8 mouse cellular contexts compared by ENCODE assay signal in genomic region chr4:118178952-118179466, GRCm38 (mm10). TPM values are rescaled to one million over a fixed set of nuclear protein-coding genes. Genes with fewer than 3 reads are reported as not detected.
A peak's percentile ranks its signal among the peaks of the same experiment; 100 is the strongest.
DNase-seq lines count a peak whose midpoint lies in the region; ATAC-seq lines count a peak whose summit lies in the region.

No protein-coding gene starts in this region.

- peak overlapping the region; percentile 75 for H3K9ac ChIP-seq in embryonic facial prominence, embryonic 11.5 days (replicated peaks; ENCODE audit: low read length)
- peak overlapping the region; percentile 65 for H3K9ac ChIP-seq in neural tube, embryonic 14.5 days (replicated peaks; ENCODE audit: low read depth, low read length)

- H3K4me2 ChIP-seq in embryonic facial prominence, embryonic 11.5 days (ENCODE audit: low read depth, low read length) = peak overlapping the region; percentile 40
- peak overlapping the region; percentile 73 for H3K4me2 ChIP-seq in neural tube, embryonic 14.5 days (ENCODE audit: low read depth, low read length)

- ATAC-seq in embryonic facial prominence, embryonic 11.5 days (replicated peaks; ENCODE audit: insufficient number of reproducible peaks, low FRiP score, low TSS enrichment, low read depth) = no peak
- ATAC-seq in neural tube, embryonic 14.5 days (ENCODE audit: low read depth) = no peak

- 2% methylated on average over 12 of the region's 12 CpGs for WGBS in embryonic facial prominence, embryonic 11.5 days
- 2% methylated on average over 12 of the region's 12 CpGs for WGBS in limb, embryonic 10.5 days
- WGBS in neural tube, embryonic 14.5 days = under 1% methylated on average over 12 of the region's 12 CpGs

- H3K27ac ChIP-seq in embryonic facial prominence, embryonic 11.5 days (replicated peaks; ENCODE audit: low read depth, low read length) = peak overlapping the region; percentile 90; the same call in 1 of the 2 replicates
- H3K27ac ChIP-seq in limb, embryonic 10.5 days = peak overlapping the region; percentile 95
- peak overlapping the region; percentile 87 for H3K27ac ChIP-seq in neural tube, embryonic 14.5 days (ENCODE audit: low read depth, low read length)

- H3K4me3 ChIP-seq in embryonic facial prominence, embryonic 11.5 days (ENCODE audit: low read depth, low read length) = peak overlapping the region; percentile 76
- H3K4me3 ChIP-seq in limb, embryonic 10.5 days = peak overlapping the region; percentile 89
- peak overlapping the region; percentile 61 for H3K4me3 ChIP-seq in neural tube, embryonic 14.5 days (ENCODE audit: low read depth, low read length)

- peaks cover 24% of the 10 kb centered on the region for H3K36me3 ChIP-seq in embryonic facial prominence, embryonic 11.5 days (replicated peaks; ENCODE audit: control insufficient read depth, insufficient read depth, low read depth, low read length)
- peaks cover 37% of the 10 kb centered on the region for H3K36me3 ChIP-seq in limb, embryonic 10.5 days
- peaks cover 30% of the 10 kb centered on the region for H3K36me3 ChIP-seq in neural tube, embryonic 14.5 days (ENCODE audit: control insufficient read depth, insufficient read depth, low read length)

- intact Hi-C loops in left cerebral cortex, postnatal 10 days (cut with DNase I) = loop anchor here (5.0 kb wide), 1 partner anchor 42 kb away; no protein-coding TSS in a partner anchor

- H3K9me3 ChIP-seq in embryonic facial prominence, embryonic 11.5 days (replicated peaks; ENCODE audit: control insufficient read depth, low read length) = no peaks in the 10 kb centered on the region
- no peaks in the 10 kb centered on the region for H3K9me3 ChIP-seq in limb, embryonic 10.5 days (replicated peaks)
- no peaks in the 10 kb centered on the region for H3K9me3 ChIP-seq in neural tube, embryonic 14.5 days (ENCODE audit: control insufficient read depth, low read length)

- H3K27me3 ChIP-seq in embryonic facial prominence, embryonic 11.5 days (ENCODE audit: control insufficient read depth, insufficient read depth, low read length) = no peaks in the 10 kb centered on the region
- no peaks in the 10 kb centered on the region for H3K27me3 ChIP-seq in limb, embryonic 10.5 days (ENCODE audit: low read depth, poor library complexity, severe bottlenecking)
- H3K27me3 ChIP-seq in neural tube, embryonic 14.5 days (ENCODE audit: control insufficient read depth, insufficient read depth, low read length) = no peaks in the 10 kb centered on the region

- DNase-seq in kidney, postnatal 10 days = peak; percentile 22
- no peak for DNase-seq in kidney, adult 8-10 months
- no peak for DNase-seq in embryonic facial prominence, embryonic 11.5 days (ENCODE audit: low spot score)
- DNase-seq in limb, embryonic 10.5 days (ENCODE audit: low spot score) = no peak
- DNase-seq in left cerebral cortex, postnatal 10 days (ENCODE audit: extremely low spot score in 1 of 2, low spot score in 2 of 2) = no peak
- DNase-seq in spleen, postnatal 14 days (ENCODE audit: low spot score in 2 of 2) = no peak
- DNase-seq in adrenal gland, postnatal 4 days (ENCODE audit: low spot score in 2 of 2) = no peak

- H3K4me1 ChIP-seq in embryonic facial prominence, embryonic 11.5 days (ENCODE audit: control insufficient read depth, insufficient read depth, low read length) = peaks cover 3% of the 10 kb centered on the region; the same call in 1 of the 2 replicates
- H3K4me1 ChIP-seq in limb, embryonic 10.5 days = peaks cover 14% of the 10 kb centered on the region
- peaks cover 13% of the 10 kb centered on the region for H3K4me1 ChIP-seq in neural tube, embryonic 14.5 days (ENCODE audit: control insufficient read depth, insufficient read depth, low read length)

RNA-seq across cellular contexts. Expression of gene Kdm4a, which starts 0.8 kb away (rescaled TPM):
- 53.2 and 56.7 TPM in 2 replicates for polyA plus RNA-seq in embryonic facial prominence, embryonic 11.5 days (2014; fragmentation: Nextera tagmentation; extraction: Ambion mirVana)
- polyA plus RNA-seq in limb, embryonic 10.5 days (2016; fragmentation: Nextera tagmentation; extraction: Ambion mirVana) = 33.7 and 42.7 TPM in 2 replicates
- polyA plus RNA-seq in neural tube, embryonic 14.5 days (2014; fragmentation: Nextera tagmentation; extraction: Ambion mirVana) = 55.8 and 58.6 TPM in 2 replicates
- 10 to 100 TPM; 56.8 to 58.9 TPM for total RNA-seq in left cerebral cortex, postnatal 10 days (2021)
- 10 to 100 TPM; 61.5 to 66.3 TPM for total RNA-seq in adrenal gland, postnatal 4 days (2021)

RNA-seq across cellular contexts. Expression of gene St3gal3, which starts 44.3 kb away (rescaled TPM):
- 4.8 and 5.6 TPM in 2 replicates for polyA plus RNA-seq in embryonic facial prominence, embryonic 11.5 days (2014; fragmentation: Nextera tagmentation; extraction: Ambion mirVana)
- 6.8 and 7.2 TPM in 2 replicates for polyA plus RNA-seq in limb, embryonic 10.5 days (2016; fragmentation: Nextera tagmentation; extraction: Ambion mirVana)
- 10.0 and 10.6 TPM in 2 replicates for polyA plus RNA-seq in neural tube, embryonic 14.5 days (2014; fragmentation: Nextera tagmentation; extraction: Ambion mirVana)
- total RNA-seq in left cerebral cortex, postnatal 10 days (2021) = 10 to 100 TPM; 36.8 to 40.2 TPM
- total RNA-seq in adrenal gland, postnatal 4 days (2021) = 10 to 100 TPM; 21.8 to 26.4 TPM
